Mouse (Mus musculus): ENCODE results near the gene Cyp11a1.

GRCm38 (mm10) chr9:58012935-58013334, 6.7 kb downstream of the Cyp11a1 start:
- no peak for TF ChIP-seq CTCF (IDR thresholded peaks at IDR 0.05; ENCODE audit: control insufficient read depth, insufficient read depth, low read length)
- no peak for TF ChIP-seq POLR2A (IDR thresholded peaks at IDR 0.05; ENCODE audit: borderline replicate concordance, control insufficient read depth, low read depth, low read length)
